In the genomic region with DNA sequence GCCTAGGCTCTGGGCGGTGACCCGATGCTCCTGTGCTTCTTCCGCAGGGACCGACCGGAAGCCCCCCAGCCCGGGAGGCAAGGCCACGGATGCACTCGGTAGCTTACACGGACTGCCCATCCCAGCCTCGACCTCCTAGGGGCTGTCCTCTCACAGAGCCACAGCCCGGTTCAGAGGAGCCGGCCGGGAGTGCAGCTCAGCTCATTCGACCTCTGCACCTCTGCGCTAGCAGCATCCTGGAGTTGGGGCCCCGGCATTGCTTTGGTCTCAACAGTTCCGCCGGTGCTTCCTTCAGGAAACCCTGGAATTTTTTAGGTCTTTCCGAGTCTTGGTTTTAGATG, we compare ENCODE assay signal across 13 mouse cellular contexts. TPM values are rescaled to one million over a fixed set of nuclear protein-coding genes. Genes with fewer than 3 reads are reported as not detected.
DNase-seq lines count a peak whose midpoint lies in the region; ATAC-seq lines count a peak whose summit lies in the region.
"Had no signal": no experiment of that assay in that cellular context is flagged by ENCODE, and none has a peak within 500 bp of the region (broad histone marks: within the 10 kb centered on the region; RNA-seq: fewer than 3 reads in every experiment).

No protein-coding gene starts in this region.

- no peak overlapping the region for H3K4me2 ChIP-seq in forebrain, embryonic 12.5 days
- H3K4me2 ChIP-seq in forebrain, embryonic 14.5 days (ENCODE audit: low read length) = no peak overlapping the region
- H3K4me2 ChIP-seq in kidney, embryonic 16.5 days (replicated peaks; ENCODE audit: low read depth, low read length) = no peak overlapping the region
- no peak overlapping the region for H3K4me2 ChIP-seq in midbrain, embryonic 14.5 days (ENCODE audit: low read length)
- H3K4me2 ChIP-seq: forebrain, embryonic 13.5 days; stomach, embryonic 15.5 days had no signal

- 0 out of 2 replicates have a peak, but pooled peaks have one; percentile 36 for ATAC-seq in forebrain, embryonic 12.5 days (ENCODE audit: low FRiP score)
- no peak for ATAC-seq in forebrain, embryonic 14.5 days
- ATAC-seq in kidney, embryonic 16.5 days (ENCODE audit: low FRiP score, low TSS enrichment) = peak; percentile 65; the same call in 1 of the 2 replicates
- no peak; the same call in 1 of the 2 replicates for ATAC-seq in midbrain, embryonic 14.5 days (ENCODE audit: low FRiP score, low TSS enrichment)
- ATAC-seq: inflammation-experienced regulatory T-cells, adult 6 months had no signal

- no peak overlapping the region; the same call in 1 of the 2 replicates for H3K4me3 ChIP-seq in forebrain, embryonic 12.5 days (replicated peaks)
- H3K4me3 ChIP-seq in forebrain, embryonic 14.5 days (ENCODE audit: low read depth, low read length) = no peak overlapping the region
- no peak overlapping the region for H3K4me3 ChIP-seq in kidney, embryonic 16.5 days (ENCODE audit: low read length)
- no peak overlapping the region for H3K4me3 ChIP-seq in midbrain, embryonic 14.5 days (replicated peaks; ENCODE audit: low read depth, low read length)
- H3K4me3 ChIP-seq: forebrain, embryonic 13.5 days; layer of hippocampus, adult 2 months; stomach, embryonic 15.5 days had no signal

- no peaks in the 10 kb centered on the region for H3K36me3 ChIP-seq in forebrain, embryonic 12.5 days (replicated peaks)
- H3K36me3 ChIP-seq in forebrain, embryonic 14.5 days (ENCODE audit: control insufficient read depth, insufficient read depth, low read length) = no peaks in the 10 kb centered on the region
- no peaks in the 10 kb centered on the region for H3K36me3 ChIP-seq in kidney, embryonic 16.5 days (ENCODE audit: insufficient read depth, low read length)
- no peaks in the 10 kb centered on the region for H3K36me3 ChIP-seq in midbrain, embryonic 14.5 days (ENCODE audit: control insufficient read depth, insufficient read depth, low read length)
- H3K36me3 ChIP-seq: stomach, embryonic 15.5 days had no signal

- DNase-seq in forebrain, embryonic 14.5 days (ENCODE audit: low spot score) = no peak
- no peak for DNase-seq in kidney, postnatal 36 days
- DNase-seq in embryo, embryonic 11 days = peak; percentile 56
- DNase-seq in midbrain, embryonic 14.5 days = peak; percentile 9
- DNase-seq in ovary, postnatal 10 days (ENCODE audit: low spot score) = no peak
- no peak for DNase-seq in right cerebral cortex, adult 18-20 months
- DNase-seq: adrenal gland, adult 2 months had no signal

- no peaks in the 10 kb centered on the region for H3K9me3 ChIP-seq in forebrain, embryonic 12.5 days
- no peaks in the 10 kb centered on the region for H3K9me3 ChIP-seq in forebrain, embryonic 14.5 days (replicated peaks; ENCODE audit: control insufficient read depth, low read length)
- H3K9me3 ChIP-seq in kidney, embryonic 16.5 days (ENCODE audit: low read length) = no peaks in the 10 kb centered on the region
- H3K9me3 ChIP-seq in midbrain, embryonic 14.5 days (ENCODE audit: control insufficient read depth, low read length) = no peaks in the 10 kb centered on the region
- H3K9me3 ChIP-seq: forebrain, embryonic 13.5 days; stomach, embryonic 15.5 days had no signal

- no peak overlapping the region for H3K9ac ChIP-seq in forebrain, embryonic 12.5 days
- H3K9ac ChIP-seq in forebrain, embryonic 14.5 days (ENCODE audit: low read length) = no peak overlapping the region
- H3K9ac ChIP-seq in kidney, embryonic 16.5 days (replicated peaks; ENCODE audit: low read length) = no peak overlapping the region
- H3K9ac ChIP-seq in midbrain, embryonic 14.5 days (replicated peaks; ENCODE audit: low read length) = no peak overlapping the region
- H3K9ac ChIP-seq: forebrain, embryonic 13.5 days; stomach, embryonic 15.5 days had no signal

- H3K27me3 ChIP-seq in forebrain, embryonic 12.5 days = peaks cover 89% of the 10 kb centered on the region
- H3K27me3 ChIP-seq in forebrain, embryonic 14.5 days (replicated peaks; ENCODE audit: control insufficient read depth, insufficient read depth, low read length) = peaks cover 85% of the 10 kb centered on the region
- peaks cover 89% of the 10 kb centered on the region for H3K27me3 ChIP-seq in kidney, embryonic 16.5 days (ENCODE audit: insufficient read depth, low read length)
- H3K27me3 ChIP-seq in midbrain, embryonic 14.5 days (ENCODE audit: control insufficient read depth, insufficient read depth, low read length) = peaks cover 91% of the 10 kb centered on the region

- under 1% methylated on average over 19 of the region's 19 CpGs for WGBS in forebrain, embryonic 12.5 days
- 1% methylated on average over 19 of the region's 19 CpGs for WGBS in forebrain, embryonic 14.5 days
- WGBS in kidney, embryonic 16.5 days = 1% methylated on average over 19 of the region's 19 CpGs
- WGBS in midbrain, embryonic 14.5 days = under 1% methylated on average over 19 of the region's 19 CpGs

- no peak overlapping the region for H3K27ac ChIP-seq in forebrain, embryonic 12.5 days
- H3K27ac ChIP-seq in forebrain, embryonic 14.5 days (ENCODE audit: low read depth, low read length) = no peak overlapping the region
- no peak overlapping the region for H3K27ac ChIP-seq in kidney, embryonic 16.5 days (ENCODE audit: low read length)
- no peak overlapping the region for H3K27ac ChIP-seq in midbrain, embryonic 14.5 days (replicated peaks; ENCODE audit: low read depth, low read length)
- H3K27ac ChIP-seq: forebrain, embryonic 13.5 days; layer of hippocampus, adult 2 months; stomach, embryonic 15.5 days had no signal

- H3K4me1 ChIP-seq in forebrain, embryonic 12.5 days = 0 out of 2 replicates have a peak, but pooled peaks cover 6% of the 10 kb centered on the region
- no peaks in the 10 kb centered on the region for H3K4me1 ChIP-seq in forebrain, embryonic 14.5 days (ENCODE audit: control insufficient read depth, insufficient read depth, low read length)
- H3K4me1 ChIP-seq in kidney, embryonic 16.5 days (ENCODE audit: insufficient read depth, low read length) = no peaks in the 10 kb centered on the region
- no peaks in the 10 kb centered on the region for H3K4me1 ChIP-seq in midbrain, embryonic 14.5 days (ENCODE audit: control insufficient read depth, insufficient read depth, low read length)
- H3K4me1 ChIP-seq: forebrain, embryonic 13.5 days; stomach, embryonic 15.5 days had no signal

RNA-seq across cellular contexts. Expression of a gene that starts 11.9 kb away (rescaled TPM):
- polyA plus RNA-seq in forebrain, embryonic 12.5 days (2016; fragmentation: Nextera tagmentation; extraction: Ambion mirVana) = 1.4 and 2.2 TPM in 2 replicates
- polyA plus RNA-seq in forebrain, embryonic 14.5 days (2014; fragmentation: Nextera tagmentation; extraction: Ambion mirVana) = not detected in 2 replicates
- polyA plus RNA-seq in kidney, embryonic 16.5 days (2015; fragmentation: Nextera tagmentation; extraction: Ambion mirVana) = 0.07 TPM in 1 of 2 replicates, not detected in the other
- not detected in 2 replicates for polyA plus RNA-seq in midbrain, embryonic 14.5 days (2014; fragmentation: Nextera tagmentation; extraction: Ambion mirVana)
- polyA plus RNA-seq: adrenal gland, adult 2 months; forebrain, embryonic 13.5 days; inflammation-experienced regulatory T-cells, adult 6 months; stomach, embryonic 15.5 days had no signal

Comparison
In these comparisons a context has a peak if more than half of its experiments do, and no peak if none do; other contexts are left out.
1. ATAC-seq: peak in forebrain, embryonic 12.5 days (single experiment) and kidney, embryonic 16.5 days (single experiment); none in forebrain, embryonic 14.5 days (single experiment) and midbrain, embryonic 14.5 days (single experiment).
2. DNase-seq: peak in embryo, embryonic 11 days (single experiment) and midbrain, embryonic 14.5 days (single experiment); none in forebrain, embryonic 14.5 days (single experiment), kidney, postnatal 36 days (0 of 2), ovary, postnatal 10 days (single experiment) and right cerebral cortex, adult 18-20 months (single experiment).